Mouse (Mus musculus) spleen, adult 2 months (tissue): ENCODE data around the gene Wdr26. TPM values are rescaled to one million over a fixed set of nuclear protein-coding genes. Genes with fewer than 3 reads are reported as not detected.

Experiments
- DNase-seq, 2 experiments: peaks; one replicate each; pipeline versions ENCODE4 v3.0.0 to v3.0.0-alpha.2; 2012 to 2021; ENCODE audit warnings: low spot score in 2 of 2, low read depth in 1 of 2
- H3K27ac ChIP-seq: fragments of 200-500 bp; 2 replicates; pipeline ENCODE4 v1.5.1; 2012; ENCODE audit warnings: low read length, inconsistent platforms; ENCODE audit not compliant: insufficient read depth
- H3K27me3 ChIP-seq: fragments of 200-500 bp; 2 replicates; pipeline ENCODE4 v1.6.1; 2012; ENCODE audit warnings: mild to moderate bottlenecking, moderate library complexity, low read length, inconsistent platforms; ENCODE audit not compliant: control insufficient read depth, insufficient read depth
- H3K36me3 ChIP-seq: fragments of 200-500 bp; 2 replicates; pipeline ENCODE4 v1.6.1; 2012; ENCODE audit warnings: mild to moderate bottlenecking, low read length, inconsistent platforms; ENCODE audit not compliant: control insufficient read depth, insufficient read depth
- H3K4me1 ChIP-seq: fragments of 200-500 bp; 2 replicates; pipeline ENCODE4 v1.6.1; 2011; ENCODE audit warnings: inconsistent platforms; ENCODE audit not compliant: control insufficient read depth, insufficient read depth, insufficient read length
- H3K4me3 ChIP-seq: fragments of 200-500 bp; 2 replicates; pipeline ENCODE4 v1.5.1; 2011; ENCODE audit warnings: mild to moderate bottlenecking, inconsistent platforms; ENCODE audit not compliant: insufficient read depth, insufficient read length; ENCODE audit errors: extremely low read depth
- CTCF ChIP-seq: fragments of 200-500 bp; IDR thresholded peaks from 2 replicates; pipeline ENCODE4 v1.5.1; 2011; ENCODE audit warnings: mild to moderate bottlenecking, inconsistent platforms; ENCODE audit not compliant: insufficient read depth, insufficient read length, insufficient replicate concordance; ENCODE audit errors: extremely low read depth
- POLR2A ChIP-seq: fragments of 200-500 bp; IDR thresholded peaks from 2 replicates; pipeline ENCODE4 v1.6.1; 2011; ENCODE audit warnings: low read depth, low read length, inconsistent platforms
- WGBS: fragments of 180-500 bp; shearing (Covaris S2); methylation state at CpG from one replicate; pipeline ENCODE4 v1.1.7; 2018; 5-methylcytosine and 5-hydroxymethylcytosine counted together
- polyA plus RNA-seq: library from polyadenylated mRNA; depleted of rRNA; stranded (reverse); fragments of >200 nt; gene quantifications from 2 replicates; pipeline ENCODE4 v1.2.3, GENCODE M21; 2012

Gene Wdr26
- polyA plus RNA-seq, 1 experiment: 37.2 TPM

DNA sequence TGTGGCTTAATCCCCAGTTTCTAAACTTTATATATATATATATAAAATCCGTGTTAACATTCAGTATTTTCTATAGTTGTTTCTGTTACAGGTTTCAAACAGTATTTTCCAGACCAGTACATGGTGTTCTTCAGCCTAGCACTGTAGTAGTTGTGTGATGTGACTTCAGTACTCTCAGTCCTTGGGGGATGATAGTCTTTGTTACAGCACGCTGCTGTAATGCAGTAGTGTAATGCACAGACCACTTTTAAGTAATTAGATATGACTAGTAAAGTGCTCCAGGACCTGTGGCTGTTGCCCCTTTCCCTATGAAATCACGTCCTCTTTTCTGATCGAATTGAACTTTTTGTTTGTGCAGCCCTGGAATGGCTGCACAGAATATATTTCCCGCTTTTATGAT lies 60.3 kb downstream of the Wdr26 start:
- H3K36me3 ChIP-seq: peaks cover 1% of the 10 kb centered on the region

DNA sequence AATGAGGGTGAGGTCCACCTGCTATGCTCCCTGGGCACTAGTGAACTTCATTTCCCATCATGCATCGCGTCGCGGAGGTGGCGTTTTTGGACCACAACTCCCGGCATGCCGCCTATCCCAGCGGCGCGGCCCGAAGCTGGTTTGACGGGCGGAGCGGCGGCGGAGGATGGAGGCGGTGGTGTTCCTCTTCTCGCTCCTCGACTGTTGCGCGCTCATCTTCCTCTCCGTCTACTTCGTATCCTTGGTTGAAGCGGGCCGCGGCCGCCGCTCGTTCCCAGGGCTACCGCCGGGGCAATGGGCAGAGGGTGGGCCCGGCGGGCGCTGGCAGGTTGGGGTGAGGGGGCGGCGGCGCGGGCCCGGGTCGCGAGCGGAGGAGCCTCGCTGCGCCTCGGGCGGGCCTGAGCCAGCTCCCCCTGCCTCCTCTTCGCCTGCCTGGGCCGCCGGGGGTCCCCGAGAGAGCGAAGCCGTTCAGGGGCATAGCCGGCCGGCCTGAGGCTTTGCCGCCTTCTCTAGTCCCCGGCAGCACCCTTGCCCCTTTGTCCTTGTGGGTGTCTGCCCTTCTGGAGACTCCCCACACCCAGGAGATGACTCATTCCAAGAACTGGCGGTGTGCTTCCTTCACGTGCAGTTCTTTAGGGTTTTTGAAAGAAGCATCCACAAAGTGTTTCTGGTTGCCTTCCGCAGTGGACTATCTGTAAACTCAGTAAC lies 60.8 kb downstream of the Wdr26 start:
- H3K36me3 ChIP-seq: peaks cover 1% of the 10 kb centered on the region
- peak overlapping the region; percentile 70 for H3K27ac ChIP-seq
- H3K4me1 ChIP-seq: no peaks in the 10 kb centered on the region; the same call in 1 of the 2 replicates
- 0 out of 2 replicates have a peak, but pooled peaks have one; percentile 34 for TF ChIP-seq POLR2A
- no peak for TF ChIP-seq CTCF
- no peaks in the 10 kb centered on the region for H3K27me3 ChIP-seq
- H3K4me3 ChIP-seq: peak overlapping the region; percentile 95
- DNase-seq: peak; percentile 67 to 90
- under 1% methylated on average over 55 of the region's 59 CpGs for WGBS

More for the DNA sequence above, 60.3 kb downstream of the Wdr26 start:
- 46% methylated on average over 5 of the region's 5 CpGs for WGBS
- DNase-seq: no peak
- Histone ChIP-seq H3K27ac (no peak overlapping the region), H3K27me3 (no peaks in the 10 kb centered on the region), H3K4me3 (peak overlapping the region; percentile 95; the same call in 1 of the 2 replicates), H3K4me1 (no peaks in the 10 kb centered on the region; the same call in 1 of the 2 replicates)
- TF ChIP-seq POLR2A (no peak), CTCF (no peak)

DNA sequence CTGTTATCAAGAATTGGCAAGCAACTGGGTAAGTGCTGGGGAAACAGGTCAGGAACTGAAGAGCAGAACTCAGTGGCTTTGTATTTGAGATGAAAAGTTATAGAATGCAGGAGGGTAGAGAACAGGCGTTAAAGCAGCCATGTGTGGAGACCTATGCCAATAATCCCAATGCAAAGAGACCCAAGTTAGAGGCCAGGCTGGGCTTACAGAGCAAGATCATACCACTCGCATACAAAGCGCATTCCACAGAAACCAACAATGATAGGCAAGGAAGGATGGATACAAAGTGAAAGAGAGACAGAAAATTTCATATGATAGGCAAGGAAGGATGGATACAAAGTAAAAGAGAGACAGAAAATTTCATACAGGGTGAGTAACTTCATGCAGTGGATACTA lies 61.4 kb downstream of the Wdr26 start:
- Histone ChIP-seq H3K36me3 (no peaks in the 10 kb centered on the region; the same call in 1 of the 2 replicates), H3K27me3 (no peaks in the 10 kb centered on the region), H3K27ac (no peak overlapping the region), H3K4me1 (no peaks in the 10 kb centered on the region; the same call in 1 of the 2 replicates), H3K4me3 (no peak overlapping the region)
- no peak for DNase-seq
- TF ChIP-seq CTCF: no peak
- TF ChIP-seq POLR2A: no peak
- WGBS: 84% methylated on average over 3 of the region's 3 CpGs

DNA sequence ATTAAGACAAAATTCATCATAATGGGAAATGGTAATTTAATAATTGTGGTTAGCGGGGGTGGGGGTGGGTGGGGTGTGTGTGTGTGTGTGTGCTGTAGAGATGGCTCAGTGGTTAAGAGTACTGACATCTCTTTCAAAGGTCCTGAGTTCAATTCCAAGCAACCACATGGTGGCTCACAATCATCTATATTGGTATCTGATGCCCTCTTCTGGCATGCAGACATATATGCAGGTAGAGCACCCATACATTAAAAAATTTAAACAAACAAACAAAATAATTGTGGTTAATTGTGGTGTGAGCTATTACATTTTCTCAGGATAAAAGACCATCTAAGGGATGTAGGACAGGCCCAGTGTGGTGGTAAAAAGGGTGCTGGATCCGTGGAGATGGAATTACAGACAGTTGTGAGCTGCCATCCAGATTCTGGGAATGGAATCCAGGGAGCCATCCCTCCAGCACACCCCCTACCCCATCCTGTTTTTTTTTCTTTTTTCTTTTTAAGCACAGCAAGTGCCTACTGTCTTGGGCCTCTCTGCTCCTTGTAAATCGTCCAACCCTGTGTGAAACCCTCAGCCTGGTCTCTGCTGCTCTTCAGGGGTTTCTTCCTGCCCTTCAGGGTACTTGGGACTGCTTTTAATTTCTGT lies 62.3 kb downstream of the Wdr26 start:
- H3K4me3 ChIP-seq: no peak overlapping the region
- no peak for TF ChIP-seq POLR2A
- 75% methylated on average over 3 of the region's 3 CpGs for WGBS
- no peaks in the 10 kb centered on the region for H3K27me3 ChIP-seq
- H3K4me1 ChIP-seq: no peaks in the 10 kb centered on the region; the same call in 1 of the 2 replicates
- H3K36me3 ChIP-seq: no peaks in the 10 kb centered on the region; the same call in 1 of the 2 replicates
- no peak overlapping the region for H3K27ac ChIP-seq
- no peak for DNase-seq

DNA sequence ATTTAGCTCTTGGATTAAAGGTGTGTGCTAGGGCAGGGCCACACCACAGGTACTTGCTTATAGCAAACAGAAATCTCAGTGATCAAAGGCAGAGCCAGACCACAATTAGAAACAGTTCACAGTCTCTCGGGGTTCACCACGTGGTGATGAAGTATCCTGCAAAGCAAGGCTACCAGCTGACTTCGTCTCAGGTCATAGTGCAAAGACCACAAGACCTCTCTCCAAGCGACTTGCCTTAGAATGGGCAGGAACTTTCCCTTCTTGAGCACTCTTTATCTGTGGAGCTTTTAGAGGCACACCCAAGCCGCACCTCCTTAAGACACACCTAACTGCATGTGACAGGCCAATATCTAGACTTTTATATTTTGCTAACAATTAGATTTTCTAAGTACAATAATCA lies 63.3 kb downstream of the Wdr26 start:
- Histone ChIP-seq H3K27me3 (no peaks in the 10 kb centered on the region), H3K36me3 (no peaks in the 10 kb centered on the region), H3K4me3 (no peak overlapping the region), H3K27ac (no peak overlapping the region), H3K4me1 (no peaks in the 10 kb centered on the region; the same call in 1 of the 2 replicates)
- 45% methylated on average over 5 of the region's 5 CpGs for WGBS
- TF ChIP-seq CTCF (no peak), POLR2A (no peak)
- no peak for DNase-seq

DNA sequence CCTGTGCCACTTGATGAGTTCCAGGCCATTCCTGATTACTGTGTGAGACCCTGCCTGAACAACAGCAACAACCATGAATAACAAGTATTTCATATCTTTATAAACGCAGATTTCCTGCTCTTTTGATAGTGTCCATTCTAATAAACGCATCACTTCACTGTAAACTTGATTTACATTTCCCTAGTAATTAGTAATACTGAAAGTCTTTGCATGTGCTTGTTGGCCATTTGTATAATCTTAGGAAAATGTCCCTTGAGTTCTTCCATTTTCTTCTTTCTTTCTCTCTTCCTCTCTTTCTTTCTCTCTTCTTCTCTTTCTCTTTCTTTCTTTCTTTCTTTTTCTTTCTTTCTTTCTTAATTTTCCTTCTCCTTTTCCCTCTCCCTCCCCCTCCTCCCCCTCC lies 65.6 kb downstream of the Wdr26 start:
- DNase-seq: no peak

More for the DNA sequence above, 65.6 kb downstream of the Wdr26 start:
- Histone ChIP-seq H3K36me3 (0 out of 2 replicates have a peak, but pooled peaks cover 1% of the 10 kb centered on the region), H3K4me1 (no peaks in the 10 kb centered on the region; the same call in 1 of the 2 replicates), H3K27ac (no peak overlapping the region), H3K27me3 (no peaks in the 10 kb centered on the region), H3K4me3 (no peak overlapping the region)
- TF ChIP-seq CTCF: no peak
- TF ChIP-seq POLR2A: no peak
- 90% methylated on average over 2 of the region's 2 CpGs for WGBS
